Mouse (Mus musculus): ENCODE results near the gene Zbtb38. TPM values are rescaled to one million over a fixed set of nuclear protein-coding genes. Genes with fewer than 3 reads are reported as not detected.
A peak's percentile ranks its signal among the peaks of the same experiment; 100 is the strongest.

The Zbtb38 gene
- polyA plus RNA-seq, 1 experiment, result 16.1 TPM

DNA sequence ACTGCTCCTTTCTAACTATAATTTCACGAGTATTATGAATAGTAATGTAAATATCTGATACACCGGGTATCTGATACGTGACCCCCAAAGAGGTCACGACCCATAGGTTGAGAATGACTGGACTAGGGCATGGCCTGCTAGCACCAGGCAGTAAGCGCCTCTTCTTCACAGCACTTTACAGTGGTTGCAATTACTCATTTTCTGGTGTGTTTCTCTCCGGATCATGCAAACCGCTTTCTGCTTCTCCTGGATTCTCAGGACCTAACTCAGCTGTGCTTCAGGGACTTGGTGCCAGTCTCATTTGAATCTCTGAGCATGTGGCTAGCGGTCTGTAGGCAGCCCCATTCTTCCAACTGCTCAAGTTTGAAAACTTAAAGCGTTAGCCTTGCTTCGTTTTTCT, 76.0 kb downstream of the Zbtb38 start:
- no peak overlapping the region for H3K4me3 ChIP-seq (replicated peaks; ENCODE audit: extremely low read depth, low read depth, low read length)
- WGBS, result 85% methylated on average over 10 of the region's 10 CpGs
- TF ChIP-seq CTCF (IDR thresholded peaks at IDR 0.05; ENCODE audit: insufficient read depth, low read length) (no peak), POLR2A (IDR thresholded peaks at IDR 0.05; ENCODE audit: borderline replicate concordance, extremely low read depth, low read depth, low read length) (no peak)
- H3K4me1 ChIP-seq (ENCODE audit: control insufficient read depth, insufficient read depth, low read length), result no peaks in the 10 kb centered on the region
- no peak for DNase-seq

GRCm38 (mm10) chr9:96675763-96676640, 76.6 kb downstream of the Zbtb38 start:
- no peak for TF ChIP-seq CTCF (IDR thresholded peaks at IDR 0.05; ENCODE audit: insufficient read depth, low read length)
- TF ChIP-seq POLR2A (IDR thresholded peaks at IDR 0.05; ENCODE audit: borderline replicate concordance, extremely low read depth, low read depth, low read length), result no peak
- WGBS, result 82% methylated on average over 8 of the region's 8 CpGs
- Histone ChIP-seq H3K4me3 (replicated peaks; ENCODE audit: extremely low read depth, low read depth, low read length) (no peak overlapping the region), H3K4me1 (ENCODE audit: control insufficient read depth, insufficient read depth, low read length) (no peaks in the 10 kb centered on the region)
- DNase-seq, result no peak

DNA sequence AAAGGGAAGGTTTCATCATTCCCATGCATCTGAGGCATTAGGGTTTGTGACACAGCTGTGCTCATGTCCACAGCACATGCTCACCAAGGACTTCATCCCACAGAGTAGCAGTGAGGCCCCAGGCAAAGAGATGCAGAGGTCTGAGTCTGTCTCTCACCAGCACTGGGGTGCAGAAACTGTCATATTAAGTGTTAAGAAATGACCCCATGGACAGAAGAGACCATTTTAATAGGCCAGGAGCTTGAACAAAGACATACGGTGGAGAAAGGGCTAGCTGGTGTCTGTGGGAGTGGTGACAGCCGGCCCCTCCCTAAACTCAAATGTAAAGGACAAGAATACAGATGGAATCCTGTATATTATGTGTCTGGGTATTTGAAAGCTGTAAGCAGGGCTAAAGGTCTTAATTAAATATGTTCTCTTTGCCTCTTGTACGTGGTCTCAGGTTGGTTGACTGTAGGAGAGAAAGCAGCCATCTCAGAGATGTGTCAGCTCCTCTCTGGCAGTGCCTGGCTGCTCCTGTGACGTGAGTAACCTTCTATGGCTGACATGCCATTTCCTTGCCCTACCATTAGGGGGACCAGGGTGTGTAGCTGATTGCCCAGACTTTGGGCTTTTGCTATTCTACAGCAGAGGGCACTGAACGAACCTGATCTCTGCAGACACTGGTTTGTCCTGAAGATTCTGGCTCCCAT, 77.4 kb downstream of the Zbtb38 start:
- DNase-seq, result peak; percentile 28
- Histone ChIP-seq H3K4me3 (replicated peaks; ENCODE audit: extremely low read depth, low read depth, low read length) (no peak overlapping the region), H3K4me1 (ENCODE audit: control insufficient read depth, insufficient read depth, low read length) (no peaks in the 10 kb centered on the region)
- TF ChIP-seq CTCF (IDR thresholded peaks at IDR 0.05; ENCODE audit: insufficient read depth, low read length) (peak; percentile 85), POLR2A (IDR thresholded peaks at IDR 0.05; ENCODE audit: borderline replicate concordance, extremely low read depth, low read depth, low read length) (no peak)
- WGBS, result 29% methylated on average over 5 of the region's 5 CpGs

DNA sequence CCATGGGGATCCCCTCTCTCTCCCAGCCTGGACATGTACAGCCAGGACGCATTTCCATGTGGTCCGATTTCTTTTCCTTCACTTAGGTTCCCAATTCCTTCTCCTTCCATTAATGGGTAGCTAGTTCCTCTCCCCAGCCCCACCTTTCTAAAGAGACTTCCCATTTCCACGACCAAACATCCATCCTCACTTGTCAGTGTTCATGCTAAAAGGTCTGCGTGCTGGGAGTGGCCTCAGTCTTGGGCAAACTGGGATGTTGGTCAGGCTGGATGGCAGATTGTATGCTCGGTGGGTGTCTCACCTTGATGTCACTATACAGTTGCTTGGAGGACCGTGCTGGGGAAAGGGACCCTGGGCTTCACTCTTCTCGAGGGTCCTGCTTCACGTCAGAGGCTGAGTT, 78.3 kb downstream of the Zbtb38 start:
- DNase-seq, result no peak
- TF ChIP-seq POLR2A (IDR thresholded peaks at IDR 0.05; ENCODE audit: borderline replicate concordance, extremely low read depth, low read depth, low read length) (no peak), CTCF (IDR thresholded peaks at IDR 0.05; ENCODE audit: insufficient read depth, low read length) (no peak)
- Histone ChIP-seq H3K4me3 (replicated peaks; ENCODE audit: extremely low read depth, low read depth, low read length) (no peak overlapping the region), H3K4me1 (ENCODE audit: control insufficient read depth, insufficient read depth, low read length) (no peaks in the 10 kb centered on the region)
- 86% methylated on average over 8 of the region's 8 CpGs for WGBS

DNA sequence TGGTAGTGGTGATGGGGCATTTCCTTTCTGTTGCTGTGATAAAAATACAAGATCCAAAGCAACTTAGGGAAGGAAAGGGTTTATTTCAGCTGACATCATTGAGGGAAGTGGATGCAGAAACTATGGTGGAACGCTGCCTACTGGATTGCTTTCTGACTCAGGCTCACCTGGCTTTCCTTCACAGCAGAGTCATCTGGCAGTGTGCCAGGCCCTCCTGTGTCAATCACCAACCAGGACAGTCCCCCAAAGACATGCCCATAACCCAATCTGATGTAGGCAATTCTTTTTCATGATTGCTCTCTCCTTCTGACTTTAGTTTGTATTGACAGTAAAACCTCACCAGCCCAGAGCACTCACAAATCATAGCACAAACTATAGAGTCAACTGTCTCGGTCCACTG, 80.2 kb downstream of the Zbtb38 start:
- WGBS, result 68% methylated on average over 2 of the region's 2 CpGs
- Histone ChIP-seq H3K4me1 (ENCODE audit: control insufficient read depth, insufficient read depth, low read length) (no peaks in the 10 kb centered on the region), H3K4me3 (replicated peaks; ENCODE audit: extremely low read depth, low read depth, low read length) (no peak overlapping the region)
- DNase-seq, result no peak
- no peak for TF ChIP-seq CTCF (IDR thresholded peaks at IDR 0.05; ENCODE audit: insufficient read depth, low read length)
- TF ChIP-seq POLR2A (IDR thresholded peaks at IDR 0.05; ENCODE audit: borderline replicate concordance, extremely low read depth, low read depth, low read length), result no peak

GRCm38 (mm10) chr9:96671249-96671648, 81.4 kb downstream of the Zbtb38 start:
- WGBS, result 93% methylated on average over 12 of the region's 12 CpGs
- H3K4me1 ChIP-seq (ENCODE audit: control insufficient read depth, insufficient read depth, low read length), result no peaks in the 10 kb centered on the region
- no peak for TF ChIP-seq CTCF (IDR thresholded peaks at IDR 0.05; ENCODE audit: insufficient read depth, low read length)
- TF ChIP-seq POLR2A (IDR thresholded peaks at IDR 0.05; ENCODE audit: borderline replicate concordance, extremely low read depth, low read depth, low read length), result no peak
- DNase-seq, result no peak
- H3K4me3 ChIP-seq (replicated peaks; ENCODE audit: extremely low read depth, low read depth, low read length), result no peak overlapping the region

DNA sequence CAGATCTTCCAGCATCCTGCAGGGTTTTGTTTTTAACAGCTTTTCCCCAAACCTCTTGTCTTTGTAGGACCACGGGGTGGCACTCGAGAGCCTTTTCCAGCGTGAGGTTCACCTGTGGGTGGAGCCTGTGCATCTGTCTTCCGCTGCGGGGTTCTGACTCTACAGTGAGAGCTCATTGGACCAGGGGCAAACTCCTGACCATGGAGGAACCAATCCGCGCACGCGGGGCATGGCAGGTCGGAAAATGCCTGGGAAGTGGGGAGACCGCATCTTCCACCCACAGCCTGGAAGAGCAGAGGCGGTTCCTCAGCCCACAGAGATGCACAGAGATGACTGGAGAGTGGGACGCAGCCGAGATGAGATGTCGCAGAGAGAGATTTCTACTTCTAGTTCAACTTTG, 82.8 kb downstream of the Zbtb38 start:
- Histone ChIP-seq H3K4me1 (ENCODE audit: control insufficient read depth, insufficient read depth, low read length) (no peaks in the 10 kb centered on the region), H3K4me3 (replicated peaks; ENCODE audit: extremely low read depth, low read depth, low read length) (peak overlapping the region; percentile 67)
- TF ChIP-seq POLR2A (IDR thresholded peaks at IDR 0.05; ENCODE audit: borderline replicate concordance, extremely low read depth, low read depth, low read length), result peak; percentile 74; the same call in 1 of the 2 replicates
- TF ChIP-seq CTCF (IDR thresholded peaks at IDR 0.05; ENCODE audit: insufficient read depth, low read length), result peak; percentile 82
- under 1% methylated on average over 15 of the region's 15 CpGs for WGBS
- peak; percentile 90 for DNase-seq

DNA sequence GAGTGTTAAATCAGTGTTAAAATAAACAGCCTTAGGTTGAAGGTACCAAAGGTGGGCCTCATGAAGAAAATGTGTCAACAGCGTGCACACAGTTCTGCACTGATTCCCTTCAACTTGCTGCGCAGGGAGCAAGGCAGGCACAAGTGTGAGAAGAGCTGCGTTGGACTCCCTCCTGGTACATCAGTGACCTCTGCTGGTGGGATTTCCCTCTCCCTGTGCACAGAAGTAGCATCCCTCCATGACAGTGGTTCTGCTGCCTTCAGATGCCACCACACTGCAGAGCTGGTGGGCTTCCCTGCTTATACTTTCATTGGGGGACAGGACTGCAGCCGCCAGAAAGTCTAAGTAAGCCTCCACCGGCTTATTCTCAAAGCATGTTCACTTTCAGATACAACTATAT, 84.0 kb downstream of the Zbtb38 start:
- Histone ChIP-seq H3K4me1 (ENCODE audit: control insufficient read depth, insufficient read depth, low read length) (no peaks in the 10 kb centered on the region), H3K4me3 (replicated peaks; ENCODE audit: extremely low read depth, low read depth, low read length) (no peak overlapping the region)
- no peak for DNase-seq
- 47% methylated on average over 5 of the region's 5 CpGs for WGBS
- TF ChIP-seq POLR2A (IDR thresholded peaks at IDR 0.05; ENCODE audit: borderline replicate concordance, extremely low read depth, low read depth, low read length) (no peak), CTCF (IDR thresholded peaks at IDR 0.05; ENCODE audit: insufficient read depth, low read length) (peak; percentile 59; the same call in 1 of the 2 replicates)

GRCm38 (mm10) chr9:96660510-96661244, 92.0 kb downstream of the Zbtb38 start:
- TF ChIP-seq POLR2A (IDR thresholded peaks at IDR 0.05; ENCODE audit: borderline replicate concordance, extremely low read depth, low read depth, low read length) (no peak), CTCF (IDR thresholded peaks at IDR 0.05; ENCODE audit: insufficient read depth, low read length) (no peak)
- Histone ChIP-seq H3K4me3 (replicated peaks; ENCODE audit: extremely low read depth, low read depth, low read length) (no peak overlapping the region), H3K4me1 (ENCODE audit: control insufficient read depth, insufficient read depth, low read length) (no peaks in the 10 kb centered on the region)
- no peak for DNase-seq
- WGBS, result 63% methylated on average over 10 of the region's 10 CpGs

All from lung, adult 2 months (tissue).